Comparison of ENCODE assay signal across 7 mouse cellular contexts in the genomic region with DNA sequence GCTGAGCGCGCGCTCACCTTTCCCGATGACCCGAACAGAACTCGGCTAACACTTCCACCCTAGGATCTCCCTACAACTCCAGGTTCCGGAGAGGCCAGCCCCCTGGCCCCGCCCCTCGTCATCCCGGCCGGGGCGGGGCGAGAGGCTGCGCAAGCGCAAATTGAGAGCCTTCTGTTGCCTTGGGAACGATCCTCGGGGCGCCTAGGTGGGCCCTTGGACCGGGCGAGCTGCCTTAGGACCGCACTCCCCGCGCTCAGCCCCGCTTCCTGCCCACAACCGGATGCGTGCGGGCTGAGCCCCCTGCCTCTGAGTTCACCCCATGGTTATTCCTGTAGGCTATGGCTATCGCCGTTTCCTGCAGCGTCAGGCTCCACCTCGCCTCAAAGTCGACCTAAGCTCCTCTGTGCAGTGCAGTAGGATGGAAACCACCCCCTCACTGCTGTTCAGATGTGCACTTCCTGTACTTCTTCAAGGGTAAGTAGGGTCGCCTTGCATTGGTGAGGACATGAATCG. TPM values are rescaled to one million over a fixed set of nuclear protein-coding genes. Genes with fewer than 3 reads are reported as not detected.
DNase-seq lines count a peak whose midpoint lies in the region; ATAC-seq lines count a peak whose summit lies in the region.

A gene (minus strand): TSS at position 103 of the 513 bp plus-strand sequence.
A gene (plus strand): TSS at position 163 of the 513 bp plus-strand sequence.

- H3K36me3 ChIP-seq in intestine, embryonic 16.5 days (ENCODE audit: control insufficient read depth, insufficient read depth, low read length), result peaks cover 3% of the 10 kb centered on the region; the same call in 1 of the 2 replicates
- H3K36me3 ChIP-seq in midbrain, embryonic 11.5 days (ENCODE audit: control insufficient read depth, insufficient read depth, low read length), result peaks cover 7% of the 10 kb centered on the region

- peak within 1 kb of the TSS; percentile 82 for H3K27ac ChIP-seq in intestine, embryonic 16.5 days (ENCODE audit: low read length)
- peak within 1 kb of the TSS; percentile 63 for H3K27ac ChIP-seq in midbrain, embryonic 11.5 days (ENCODE audit: low read depth, low read length)

- peak within 1 kb of the TSS; percentile 93 for H3K4me3 ChIP-seq in intestine, embryonic 16.5 days (ENCODE audit: low read length)
- H3K4me3 ChIP-seq in midbrain, embryonic 11.5 days (ENCODE audit: low read depth, low read length), result peak within 1 kb of the TSS; percentile 89

- ATAC-seq in intestine, embryonic 16.5 days, result peak; percentile 98
- ATAC-seq in midbrain, embryonic 11.5 days (ENCODE audit: low FRiP score), result peak; percentile 99

- 0% methylated on average over 34 of the region's 34 CpGs for WGBS in intestine, embryonic 16.5 days
- WGBS in midbrain, embryonic 11.5 days, result under 1% methylated on average over 34 of the region's 34 CpGs

- no peaks in the 10 kb centered on the region for H3K9me3 ChIP-seq in intestine, embryonic 16.5 days (ENCODE audit: control insufficient read depth, low read length)
- no peaks in the 10 kb centered on the region for H3K9me3 ChIP-seq in midbrain, embryonic 11.5 days (ENCODE audit: control insufficient read depth, low read length)

- H3K4me2 ChIP-seq in intestine, embryonic 16.5 days (ENCODE audit: low read depth, low read length), result peak within 1 kb of the TSS; percentile 87
- peak within 1 kb of the TSS; percentile 80 for H3K4me2 ChIP-seq in midbrain, embryonic 11.5 days

- DNase-seq in adrenal gland, adult 18-20 months (ENCODE audit: low spot score in 2 of 2), result peak; percentile 89 to 92
- peak; percentile 96 for DNase-seq in embryo, embryonic 11 days
- DNase-seq in gastrocnemius, postnatal 36 days, result peak; percentile 84 to 91
- DNase-seq in left cerebral cortex, postnatal 36 days (ENCODE audit: low spot score in 2 of 2), result peak; percentile 89 to 91
- peak; percentile 100 for DNase-seq in midbrain, embryonic 11.5 days (ENCODE audit: low spot score, missing footprints)
- peak; percentile 73 for DNase-seq in skeletal muscle tissue, adult 2 months (ENCODE audit: low read depth, low spot score)

- H3K27me3 ChIP-seq in intestine, embryonic 16.5 days (replicated peaks; ENCODE audit: control insufficient read depth, insufficient read depth, low read length), result no peaks in the 10 kb centered on the region
- no peaks in the 10 kb centered on the region for H3K27me3 ChIP-seq in midbrain, embryonic 11.5 days (ENCODE audit: control insufficient read depth, insufficient read depth, low read length)

- H3K9ac ChIP-seq in intestine, embryonic 16.5 days (ENCODE audit: low read depth, low read length), result peak within 1 kb of the TSS; percentile 94
- H3K9ac ChIP-seq in midbrain, embryonic 11.5 days (ENCODE audit: low read length), result peak within 1 kb of the TSS; percentile 94

- intact Hi-C loops in gastrocnemius, postnatal 36 days (cut with DNase I), result no loop called here
- intact Hi-C loops in left cerebral cortex, postnatal 36 days (cut with DNase I), result loop anchor here (5.0 kb wide), 1 partner anchor 52 kb away; no protein-coding TSS in a partner anchor

- peaks cover 9% of the 10 kb centered on the region; the same call in 1 of the 2 replicates for H3K4me1 ChIP-seq in intestine, embryonic 16.5 days (ENCODE audit: control insufficient read depth, insufficient read depth, low read length)
- H3K4me1 ChIP-seq in midbrain, embryonic 11.5 days (ENCODE audit: control insufficient read depth, insufficient read depth, low read length), result peaks cover 10% of the 10 kb centered on the region; the same call in 1 of the 2 replicates

RNA-seq across cellular contexts. Expression of the first gene that starts in this region (rescaled TPM):
- total RNA-seq in adrenal gland, adult 18-20 months (2021), result 10 to 100 TPM; 29.2 to 30.3 TPM
- total RNA-seq in gastrocnemius, postnatal 36 days (2021), result 10 to 100 TPM in 1 of 2 experiments, 1 to 10 TPM in 1; 8.8 to 11.6 TPM
- polyA plus RNA-seq in intestine, embryonic 16.5 days (2015; fragmentation: Nextera tagmentation; extraction: Ambion mirVana), result 108 and 109 TPM in 2 replicates
- total RNA-seq in left cerebral cortex, postnatal 36 days (2021), result 10 to 100 TPM; 25.8 to 27.8 TPM
- 150 and 153 TPM in 2 replicates for polyA plus RNA-seq in midbrain, embryonic 11.5 days (2014; fragmentation: Nextera tagmentation; extraction: Ambion mirVana)

RNA-seq across cellular contexts. Expression of the second gene that starts in this region (rescaled TPM):
- total RNA-seq in adrenal gland, adult 18-20 months (2021), result 1 to 10 TPM; 8.4 to 9.2 TPM
- 1 to 10 TPM; 7.8 to 9.4 TPM for total RNA-seq in gastrocnemius, postnatal 36 days (2021)
- polyA plus RNA-seq in intestine, embryonic 16.5 days (2015; fragmentation: Nextera tagmentation; extraction: Ambion mirVana), result 26.1 and 29.3 TPM in 2 replicates
- 10 to 100 TPM; 71.0 to 72.1 TPM for total RNA-seq in left cerebral cortex, postnatal 36 days (2021)
- 51.7 and 56.5 TPM in 2 replicates for polyA plus RNA-seq in midbrain, embryonic 11.5 days (2014; fragmentation: Nextera tagmentation; extraction: Ambion mirVana)

Comparison
In these comparisons a context has a peak if more than half of its experiments do, and no peak if none do; other contexts are left out.
1. Peak in every context shown above with its lines: DNase-seq, ATAC-seq, H3K4me3 ChIP-seq and H3K27ac ChIP-seq.
2. RNA of the second gene that starts in this region (total RNA-seq): 71.0 to 72.1 TPM in left cerebral cortex, postnatal 36 days; 7.8 to 9.4 TPM in gastrocnemius, postnatal 36 days and 8.4 to 9.2 TPM in adrenal gland, adult 18-20 months; every median in the first group is over 4 times any median in the second.